In the genomic region with DNA sequence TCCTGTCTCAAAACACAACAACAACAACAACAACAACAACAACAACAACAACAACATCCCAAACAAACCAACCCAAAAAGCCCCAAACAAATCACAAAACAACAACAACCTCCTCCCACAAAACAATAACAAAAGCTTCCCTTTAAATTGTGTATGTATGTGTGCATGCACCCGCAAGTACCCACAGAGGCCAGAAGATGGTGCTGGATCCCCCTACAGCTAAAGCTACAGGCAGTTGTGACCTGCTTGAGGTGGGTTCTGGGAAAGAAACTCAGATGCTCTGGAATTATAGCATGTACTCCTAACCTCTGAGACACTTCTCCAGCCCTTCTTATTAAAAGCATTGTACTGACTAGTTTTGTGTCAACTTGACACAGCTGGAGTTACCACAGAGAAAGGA, we compare ENCODE assay signal across 9 mouse cellular contexts. TPM values are rescaled to one million over a fixed set of nuclear protein-coding genes. Genes with fewer than 3 reads are reported as not detected.
DNase-seq lines count a peak whose midpoint lies in the region; ATAC-seq and TF ChIP-seq lines count a peak whose summit lies in the region.
"Had no signal": no experiment of that assay in that cellular context is flagged by ENCODE, and none has a peak within 500 bp of the region (broad histone marks: within the 10 kb centered on the region; RNA-seq: fewer than 3 reads in every experiment).

No protein-coding gene starts in this region.

- no peaks in the 10 kb centered on the region for H3K4me1 ChIP-seq in kidney, embryonic 14.5 days (ENCODE audit: control insufficient read depth, insufficient read depth, low read length)
- H3K4me1 ChIP-seq in ES-E14 (ENCODE audit: control insufficient read depth in 2 of 2, insufficient read depth in 2 of 2, low read length in 2 of 2, poor library complexity in 1 of 2) = peaks cover 0 to 10% of the 10 kb centered on the region in 2 experiments; a peak in 3 of 4 replicates
- H3K4me1 ChIP-seq: midbrain, embryonic 12.5 days had no signal

- intact Hi-C loops in gastrocnemius, postnatal 36 days (cut with DNase I) = no loop called here

- ATAC-seq in kidney, embryonic 14.5 days (ENCODE audit: low FRiP score, low TSS enrichment) = no peak

- H3K27ac ChIP-seq in kidney, embryonic 14.5 days (ENCODE audit: low read depth, low read length) = no peak overlapping the region
- H3K27ac ChIP-seq in ES-E14 (ENCODE audit: insufficient read depth, low read depth, low read length, poor library complexity, severe bottlenecking) = no peak overlapping the region
- H3K27ac ChIP-seq: midbrain, embryonic 12.5 days had no signal

- DNase-seq in kidney, adult 9 months = peak; percentile 40
- no peak for DNase-seq in ES-E14 (ENCODE audit: low read depth, low spot score)
- peak; percentile 62 for DNase-seq in embryo, embryonic 10.5 days (ENCODE audit: low spot score)
- DNase-seq in lung, postnatal 36 days = peak; percentile 51
- DNase-seq in layer of hippocampus, adult 11-12 months (ENCODE audit: low spot score) = no peak
- no peak for DNase-seq in gastrocnemius, postnatal 36 days
- no peak for DNase-seq in adrenal gland, adult 18-20 months (ENCODE audit: low spot score in 2 of 2)

- no peak overlapping the region for H3K4me3 ChIP-seq in kidney, embryonic 14.5 days (ENCODE audit: low read length)
- no peak overlapping the region for H3K4me3 ChIP-seq in ES-E14 (ENCODE audit: insufficient read depth in 1 of 2, low read depth in 1 of 2, low read length in 2 of 2, poor library complexity in 1 of 2, severe bottlenecking in 1 of 2)
- H3K4me3 ChIP-seq: midbrain, embryonic 12.5 days had no signal

- no peaks in the 10 kb centered on the region; the same call in 1 of the 2 replicates for H3K27me3 ChIP-seq in kidney, embryonic 14.5 days (ENCODE audit: control insufficient read depth, insufficient read depth, low read length)
- H3K27me3 ChIP-seq: midbrain, embryonic 12.5 days had no signal

- in situ Hi-C loops in ES-E14 (cut with MboI; ENCODE audit: low sequenced_read_pairs in 2 of 2, unreplicated experiment in 2 of 2) = loop anchor here in 1 of 2 experiments (25.0 kb wide), 1 partner anchor 331 kb away; no protein-coding TSS in a partner anchor

- no peaks in the 10 kb centered on the region for H3K36me3 ChIP-seq in kidney, embryonic 14.5 days (ENCODE audit: control insufficient read depth, insufficient read depth, low read length)
- H3K36me3 ChIP-seq in ES-E14 (ENCODE audit: control insufficient read depth, insufficient read depth, low read length, poor library complexity, severe bottlenecking) = no peaks in the 10 kb centered on the region
- H3K36me3 ChIP-seq: midbrain, embryonic 12.5 days had no signal

- H3K4me2 ChIP-seq in kidney, embryonic 14.5 days (replicated peaks; ENCODE audit: low read depth, low read length) = no peak overlapping the region
- H3K4me2 ChIP-seq: midbrain, embryonic 12.5 days had no signal

- H3K9ac ChIP-seq in kidney, embryonic 14.5 days (ENCODE audit: low read depth, low read length) = no peak overlapping the region
- H3K9ac ChIP-seq in ES-E14 (ENCODE audit: insufficient read depth, low read depth, low read length, poor library complexity, severe bottlenecking) = no peak overlapping the region
- H3K9ac ChIP-seq: midbrain, embryonic 12.5 days had no signal

- H3K9me3 ChIP-seq in kidney, embryonic 14.5 days (ENCODE audit: control insufficient read depth, low read length) = no peaks in the 10 kb centered on the region
- no peaks in the 10 kb centered on the region for H3K9me3 ChIP-seq in ES-E14 (ENCODE audit: control insufficient read depth, insufficient read depth, low read depth, low read length)
- H3K9me3 ChIP-seq: midbrain, embryonic 12.5 days had no signal

- WGBS in kidney, embryonic 14.5 days = 65% methylated on average over 1 of the region's 1 CpGs

TF ChIP-seq in ES-E14, 5 proteins besides CTCF, POLR2A, EP300 and RAD21:
- TF ChIP-seq ZC3H11A (IDR thresholded peaks at IDR 0.05; ENCODE audit: borderline replicate concordance, low read depth, low read length) = peak; percentile 82; the same call in 1 of the 2 replicates
- no peak for TF ChIP-seq ZNF384 (IDR thresholded peaks at IDR 0.05; ENCODE audit: low read depth, low read length)
- TF ChIP-seq CHD2 (IDR thresholded peaks at IDR 0.05; ENCODE audit: low read depth, low read length) = no peak

RNA-seq across cellular contexts. Expression of a gene that starts 22.7 kb away (rescaled TPM):
- polyA plus RNA-seq in kidney, embryonic 14.5 days (2014; fragmentation: Nextera tagmentation; extraction: Ambion mirVana) = 24.3 and 33.0 TPM in 2 replicates
- total RNA-seq in ES-E14 (2012; rRNA removed) = 9.9 and 11.9 TPM in 2 replicates
- total RNA-seq in gastrocnemius, postnatal 36 days (2021) = 10 to 100 TPM; 13.4 to 17.5 TPM
- total RNA-seq in adrenal gland, adult 18-20 months (2021) = 10 to 100 TPM; 26.4 to 31.4 TPM

RNA-seq across cellular contexts. Expression of a gene that starts 23.3 kb away (rescaled TPM):
- polyA plus RNA-seq in kidney, embryonic 14.5 days (2014; fragmentation: Nextera tagmentation; extraction: Ambion mirVana) = 9.4 and 18.1 TPM in 2 replicates
- total RNA-seq in ES-E14 (2012; rRNA removed) = 17.6 and 23.2 TPM in 2 replicates
- total RNA-seq in gastrocnemius, postnatal 36 days (2021) = 10 to 100 TPM; 46.6 to 49.0 TPM
- 10 to 100 TPM; 32.1 to 35.0 TPM for total RNA-seq in adrenal gland, adult 18-20 months (2021)

Comparison
In these comparisons a context has a peak if more than half of its experiments do, and no peak if none do; other contexts are left out.
1. DNase-seq: peak in kidney, adult 9 months (single experiment), embryo, embryonic 10.5 days (single experiment) and lung, postnatal 36 days (single experiment); none in ES-E14 (single experiment), layer of hippocampus, adult 11-12 months (single experiment), gastrocnemius, postnatal 36 days (0 of 2) and adrenal gland, adult 18-20 months (0 of 2).